Mouse (Mus musculus): ENCODE data around the gene Myl4. TPM values are rescaled to one million over a fixed set of nuclear protein-coding genes. Genes with fewer than 3 reads are reported as not detected.

Myl4 gene
- polyA plus RNA-seq, 1 experiment from 2014 or later, result 7.1 TPM

DNA sequence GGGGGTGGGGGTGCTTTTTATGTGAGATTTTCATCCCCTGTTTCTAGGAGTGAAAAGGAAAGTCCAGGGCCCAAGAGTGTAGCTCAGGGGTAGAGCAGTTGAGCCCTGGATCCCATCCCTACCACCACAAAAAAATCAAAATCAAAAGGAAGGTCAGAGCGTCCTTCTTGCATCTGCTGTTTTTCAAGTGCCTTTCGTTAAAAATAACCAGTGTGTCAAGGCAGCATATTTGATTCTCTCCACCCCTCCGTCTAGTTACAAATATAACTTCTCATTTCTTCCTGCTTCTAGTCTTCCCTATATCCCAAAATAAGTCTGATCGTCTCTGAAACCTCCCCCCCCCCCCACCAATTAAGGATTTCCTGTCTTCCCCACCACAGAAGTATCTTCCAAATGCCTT is 7.6 kb downstream of the Myl4 start:
- Histone ChIP-seq H3K4me2 (replicated peaks; ENCODE audit: low read depth) (no peak overlapping the region), H3K36me3 (ENCODE audit: control insufficient read depth, insufficient read depth) (no peaks in the 10 kb centered on the region), H3K9ac (ENCODE audit: low read depth, low read length) (no peak overlapping the region), H3K4me1 (replicated peaks; ENCODE audit: control insufficient read depth, insufficient read depth, low read length) (no peaks in the 10 kb centered on the region), H3K9me3 (ENCODE audit: control insufficient read depth) (no peaks in the 10 kb centered on the region), H3K27ac (ENCODE audit: low read depth, low read length) (no peak overlapping the region), H3K27me3 (replicated peaks; ENCODE audit: control insufficient read depth, insufficient read depth, low read length) (no peaks in the 10 kb centered on the region), H3K4me3 (ENCODE audit: low read depth, low read length) (no peak overlapping the region)
- no peak for TF ChIP-seq CTCF (IDR thresholded peaks at IDR 0.05; ENCODE audit: low read depth)
- 54% methylated on average over 4 of the region's 4 CpGs for WGBS
- no peak for ATAC-seq

DNA sequence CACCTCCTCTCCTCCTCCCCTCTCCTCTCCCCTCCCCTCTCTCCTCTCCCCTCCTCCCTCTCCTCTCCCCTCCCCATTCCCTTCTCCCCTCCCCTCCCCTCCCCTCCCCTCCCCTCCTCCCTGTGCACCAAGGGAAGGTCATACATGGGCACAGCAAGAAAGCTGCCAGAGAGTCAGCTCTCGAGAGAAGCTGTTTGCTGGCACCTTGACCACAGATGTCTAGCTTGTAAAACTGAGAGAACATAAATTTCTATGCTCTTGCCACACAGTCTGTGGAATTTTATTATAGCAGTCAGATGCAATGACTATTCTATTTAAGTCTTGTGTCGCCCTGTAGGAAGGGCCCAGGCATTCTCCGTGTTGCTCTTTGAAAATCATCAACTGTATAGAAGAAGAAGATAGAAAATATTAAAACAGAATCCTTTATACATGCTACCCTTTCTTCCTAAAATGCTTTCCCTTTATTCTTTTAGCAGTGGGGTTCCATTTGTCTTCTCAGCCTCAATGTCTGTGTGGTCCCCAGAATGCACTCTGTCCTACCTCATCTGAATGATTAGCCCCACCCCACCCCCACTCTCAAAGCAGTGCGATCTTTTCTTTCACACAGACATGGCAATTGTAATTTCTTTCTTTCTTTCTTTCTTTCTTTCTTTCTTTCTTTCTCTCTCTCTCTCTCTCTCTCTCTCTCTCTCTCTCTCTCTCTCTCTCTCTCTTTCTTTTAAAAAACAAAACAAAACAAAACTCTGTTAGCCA is 8.4 kb downstream of the Myl4 start:
- H3K27me3 ChIP-seq (replicated peaks; ENCODE audit: control insufficient read depth, insufficient read depth, low read length), result no peaks in the 10 kb centered on the region
- H3K4me3 ChIP-seq (ENCODE audit: low read depth, low read length), result no peak overlapping the region
- no peaks in the 10 kb centered on the region for H3K36me3 ChIP-seq (ENCODE audit: control insufficient read depth, insufficient read depth)
- no peaks in the 10 kb centered on the region for H3K9me3 ChIP-seq (ENCODE audit: control insufficient read depth)
- no peak for ATAC-seq
- no peak overlapping the region for H3K27ac ChIP-seq (ENCODE audit: low read depth, low read length)
- no peaks in the 10 kb centered on the region for H3K4me1 ChIP-seq (replicated peaks; ENCODE audit: control insufficient read depth, insufficient read depth, low read length)
- TF ChIP-seq CTCF (IDR thresholded peaks at IDR 0.05; ENCODE audit: low read depth), result no peak
- H3K9ac ChIP-seq (ENCODE audit: low read depth, low read length), result no peak overlapping the region
- WGBS, result 63% methylated on average over 4 of the region's 4 CpGs
- no peak overlapping the region for H3K4me2 ChIP-seq (replicated peaks; ENCODE audit: low read depth)

DNA sequence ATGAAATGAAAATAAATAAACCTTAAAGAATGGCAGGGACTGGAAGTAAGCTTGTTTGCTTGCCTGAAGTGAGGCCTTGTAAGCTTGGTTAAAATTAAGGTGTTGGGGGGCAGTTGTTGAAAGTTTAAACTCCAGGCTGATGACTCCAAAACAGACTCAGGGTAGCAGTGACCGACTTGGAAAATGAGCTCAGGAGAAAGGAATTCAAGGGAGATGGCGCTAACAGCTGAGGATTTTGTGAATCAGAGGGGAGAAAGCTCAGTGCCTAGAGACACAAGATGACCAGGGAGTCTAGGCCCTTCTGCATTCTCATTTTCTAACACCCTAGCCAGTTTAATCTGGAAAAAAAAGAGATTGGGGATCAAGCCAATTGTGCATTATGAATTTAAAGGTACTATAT is 10.5 kb downstream of the Myl4 start:
- no peak overlapping the region for H3K27ac ChIP-seq (ENCODE audit: low read depth, low read length)
- H3K9ac ChIP-seq (ENCODE audit: low read depth, low read length), result no peak overlapping the region
- no peak overlapping the region for H3K4me2 ChIP-seq (replicated peaks; ENCODE audit: low read depth)
- no peak overlapping the region for H3K4me3 ChIP-seq (ENCODE audit: low read depth, low read length)
- WGBS, result 45% methylated on average over 2 of the region's 2 CpGs
- H3K36me3 ChIP-seq (ENCODE audit: control insufficient read depth, insufficient read depth), result no peaks in the 10 kb centered on the region
- TF ChIP-seq CTCF (IDR thresholded peaks at IDR 0.05; ENCODE audit: low read depth), result no peak
- no peaks in the 10 kb centered on the region for H3K27me3 ChIP-seq (replicated peaks; ENCODE audit: control insufficient read depth, insufficient read depth, low read length)
- no peaks in the 10 kb centered on the region for H3K4me1 ChIP-seq (replicated peaks; ENCODE audit: control insufficient read depth, insufficient read depth, low read length)
- no peak for ATAC-seq
- no peaks in the 10 kb centered on the region for H3K9me3 ChIP-seq (ENCODE audit: control insufficient read depth)

DNA sequence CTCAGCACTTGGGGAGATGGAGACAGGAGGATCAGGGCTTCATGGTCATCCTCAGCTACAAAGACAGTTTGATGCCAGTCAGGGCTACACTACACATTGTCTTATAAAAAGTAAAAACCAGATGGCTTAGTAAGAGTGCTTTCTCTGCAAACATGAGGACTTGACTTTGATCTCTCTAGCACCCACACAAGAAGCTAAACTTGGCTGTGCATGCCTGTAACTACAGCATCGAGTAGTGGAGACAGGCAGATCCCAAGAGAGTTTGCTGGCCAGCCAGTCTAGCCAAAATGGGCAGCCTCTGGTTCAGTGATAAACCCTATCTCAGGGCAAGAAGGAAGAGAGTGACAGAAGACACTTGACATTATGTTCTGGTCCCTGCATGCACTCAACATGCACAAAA is 13.0 kb downstream of the Myl4 start:
- Histone ChIP-seq H3K27ac (ENCODE audit: low read depth, low read length) (no peak overlapping the region), H3K9ac (ENCODE audit: low read depth, low read length) (no peak overlapping the region), H3K9me3 (ENCODE audit: control insufficient read depth) (no peaks in the 10 kb centered on the region), H3K4me3 (ENCODE audit: low read depth, low read length) (no peak overlapping the region), H3K36me3 (ENCODE audit: control insufficient read depth, insufficient read depth) (no peaks in the 10 kb centered on the region), H3K4me2 (replicated peaks; ENCODE audit: low read depth) (no peak overlapping the region), H3K4me1 (replicated peaks; ENCODE audit: control insufficient read depth, insufficient read depth, low read length) (no peaks in the 10 kb centered on the region), H3K27me3 (replicated peaks; ENCODE audit: control insufficient read depth, insufficient read depth, low read length) (no peaks in the 10 kb centered on the region)
- ATAC-seq, result no peak
- TF ChIP-seq CTCF (IDR thresholded peaks at IDR 0.05; ENCODE audit: low read depth), result no peak
- 78% methylated on average over 1 of the region's 1 CpGs for WGBS

DNA sequence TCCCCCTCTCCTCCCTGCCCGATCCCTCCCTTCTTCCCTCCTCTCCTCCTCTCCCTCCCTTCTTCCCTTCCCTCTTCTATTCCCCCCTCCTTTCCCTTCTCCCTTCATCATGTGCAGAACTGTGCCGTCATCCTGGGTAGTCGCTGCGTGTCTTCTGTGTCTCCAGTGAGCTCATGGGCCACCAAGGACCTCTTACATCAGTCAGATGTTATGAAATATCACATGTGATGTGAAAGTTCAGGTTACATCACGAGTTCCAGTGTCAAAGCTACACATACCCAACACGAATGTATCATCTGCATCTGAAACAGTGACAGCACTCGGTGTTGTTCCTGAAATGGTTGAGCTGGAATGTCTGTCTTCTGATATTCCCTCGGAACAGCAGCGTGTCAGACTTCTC is 14.7 kb downstream of the Myl4 start:
- no peak for TF ChIP-seq CTCF (IDR thresholded peaks at IDR 0.05; ENCODE audit: low read depth)
- no peak overlapping the region for H3K4me3 ChIP-seq (ENCODE audit: low read depth, low read length)
- H3K4me2 ChIP-seq (replicated peaks; ENCODE audit: low read depth), result no peak overlapping the region
- no peak overlapping the region for H3K27ac ChIP-seq (ENCODE audit: low read depth, low read length)
- no peak for ATAC-seq
- 81% methylated on average over 9 of the region's 9 CpGs for WGBS
- no peaks in the 10 kb centered on the region for H3K4me1 ChIP-seq (replicated peaks; ENCODE audit: control insufficient read depth, insufficient read depth, low read length)
- no peaks in the 10 kb centered on the region for H3K36me3 ChIP-seq (ENCODE audit: control insufficient read depth, insufficient read depth)
- H3K9ac ChIP-seq (ENCODE audit: low read depth, low read length), result no peak overlapping the region
- no peaks in the 10 kb centered on the region for H3K27me3 ChIP-seq (replicated peaks; ENCODE audit: control insufficient read depth, insufficient read depth, low read length)
- no peaks in the 10 kb centered on the region for H3K9me3 ChIP-seq (ENCODE audit: control insufficient read depth)

DNA sequence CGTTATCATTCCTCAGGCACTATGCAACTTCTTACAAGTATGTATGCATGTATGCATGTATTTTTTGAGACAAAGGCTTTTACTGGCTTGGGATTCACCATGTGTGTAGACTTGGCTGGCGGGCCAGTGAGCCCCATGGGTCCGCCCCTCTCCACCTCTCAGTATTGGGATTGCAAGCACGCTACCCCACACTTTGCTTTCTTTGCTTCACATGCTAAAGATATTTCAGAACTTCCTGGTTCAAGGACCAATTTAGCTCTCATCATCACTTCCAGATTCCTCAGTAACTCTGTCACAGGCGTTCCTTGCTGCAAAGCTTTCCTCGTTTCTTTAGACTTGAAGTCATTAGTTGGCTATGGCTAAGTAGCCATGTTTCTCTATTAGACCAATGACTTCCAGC is 15.6 kb downstream of the Myl4 start:
- H3K27ac ChIP-seq (ENCODE audit: low read depth, low read length), result no peak overlapping the region
- H3K4me1 ChIP-seq (replicated peaks; ENCODE audit: control insufficient read depth, insufficient read depth, low read length), result no peaks in the 10 kb centered on the region
- no peaks in the 10 kb centered on the region for H3K36me3 ChIP-seq (ENCODE audit: control insufficient read depth, insufficient read depth)
- no peaks in the 10 kb centered on the region for H3K27me3 ChIP-seq (replicated peaks; ENCODE audit: control insufficient read depth, insufficient read depth, low read length)
- H3K4me3 ChIP-seq (ENCODE audit: low read depth, low read length), result no peak overlapping the region
- H3K4me2 ChIP-seq (replicated peaks; ENCODE audit: low read depth), result no peak overlapping the region
- no peaks in the 10 kb centered on the region for H3K9me3 ChIP-seq (ENCODE audit: control insufficient read depth)
- no peak overlapping the region for H3K9ac ChIP-seq (ENCODE audit: low read depth, low read length)
- no peak for TF ChIP-seq CTCF (IDR thresholded peaks at IDR 0.05; ENCODE audit: low read depth)
- ATAC-seq, result no peak
- WGBS, result 84% methylated on average over 6 of the region's 6 CpGs
